Mouse (Mus musculus) hematopoietic stem cell, adult 5-6 weeks (primary cell): ENCODE results near the gene Il9r. TPM values are rescaled to one million over a fixed set of nuclear protein-coding genes. Genes with fewer than 3 reads are reported as not detected.

Source experiments
- ATAC-seq, 2 experiments: fragments of 125-278 bp in 1 of 2; replicated peaks in 1 of 2; 2 replicates each; pipeline ENCODE4 v1.8.0; 2016 to 2017; ENCODE audit warnings: inconsistent platforms in 2 of 2, mild to moderate bottlenecking in 2 of 2, moderate number of reproducible peaks in 2 of 2, low read depth in 1 of 2, moderate TSS enrichment in 1 of 2; ENCODE audit not compliant: low FRiP score in 2 of 2, poor library complexity in 2 of 2, severe bottlenecking in 2 of 2, insufficient read depth in 1 of 2, low TSS enrichment in 1 of 2
- total RNA-seq: library from RNA; stranded (forward); fragments of 172-1452, 232-1000 nt; gene quantifications from 2 replicates; pipeline ENCODE4 v1.2.3, GENCODE M21; 2017

Gene Il9r
- total RNA-seq, 1 experiment from 2014 or later, result 1.3 TPM

- ATAC-seq, result no peak
Observed at GRCm38 (mm10) chr11:32188881-32189280, 11.2 kb downstream of the Il9r start.

GRCm38 (mm10) chr11:32187256-32187655 is 12.8 kb downstream of the Il9r start:
- no peak for ATAC-seq

GRCm38 (mm10) chr11:32186031-32186430 is 14.0 kb downstream of the Il9r start:
- no peak for ATAC-seq

GRCm38 (mm10) chr11:32184469-32184868 is 15.6 kb downstream of the Il9r start:
- ATAC-seq, result no peak

GRCm38 (mm10) chr11:32181973-32182868 is 17.9 kb downstream of the Il9r start:
- peak; percentile 59 to 71; a peak in 3 of 4 replicates for ATAC-seq

GRCm38 (mm10) chr11:32181246-32181645 is 18.8 kb downstream of the Il9r start:
- ATAC-seq, result no peak

- no peak for ATAC-seq
Observed at GRCm38 (mm10) chr11:32178506-32178905, 21.6 kb downstream of the Il9r start.

GRCm38 (mm10) chr11:32166683-32167082 is 33.4 kb downstream of the Il9r start:
- ATAC-seq, result no peak

GRCm38 (mm10) chr11:32161922-32162804 is 37.9 kb downstream of the Il9r start:
- peak; percentile 95 for ATAC-seq

- ATAC-seq, result no peak
Observed at GRCm38 (mm10) chr11:32161500-32161899, 38.6 kb downstream of the Il9r start.

GRCm38 (mm10) chr11:32160341-32160740 is 39.7 kb downstream of the Il9r start:
- no peak for ATAC-seq

- no peak for ATAC-seq
Observed at GRCm38 (mm10) chr11:32159176-32159575, 40.9 kb downstream of the Il9r start.

GRCm38 (mm10) chr11:32157791-32158594 is 42.1 kb downstream of the Il9r start:
- ATAC-seq, result no peak

GRCm38 (mm10) chr11:32156854-32157630 is 43.0 kb downstream of the Il9r start:
- ATAC-seq, result peak; percentile 63 to 73

GRCm38 (mm10) chr11:32153216-32153615 is 46.9 kb downstream of the Il9r start:
- ATAC-seq, result no peak

GRCm38 (mm10) chr11:32152814-32153213 is 47.3 kb downstream of the Il9r start:
- no peak for ATAC-seq

- no peak for ATAC-seq
Observed at GRCm38 (mm10) chr11:32151243-32151642, 48.8 kb downstream of the Il9r start.
